Mouse (Mus musculus): ENCODE measurements around the gene Acot4. TPM values are rescaled to one million over a fixed set of nuclear protein-coding genes. Genes with fewer than 3 reads are reported as not detected.
"Not testable (repeated sequence)": the region's sequence is repeated elsewhere in the genome, so short reads cannot be mapped to it uniquely, and the experiment has no call there.

The Acot4 gene
- polyA plus RNA-seq, 1 experiment, result 0.66 TPM

GRCm38 (mm10) chr12:84046906-84047305 is 8.7 kb downstream of the Acot4 start:
- no peaks in the 10 kb centered on the region for H3K36me3 ChIP-seq (ENCODE audit: control insufficient read depth, insufficient read depth, low read length)
- H3K27me3 ChIP-seq (ENCODE audit: control insufficient read depth, insufficient read depth, low read length), result no peaks in the 10 kb centered on the region
- no peaks in the 10 kb centered on the region for H3K4me1 ChIP-seq (replicated peaks; ENCODE audit: control insufficient read depth, insufficient read depth, low read length)
- DNase-seq, result no peak
- H3K27ac ChIP-seq (ENCODE audit: control insufficient read depth, insufficient read depth, low read length), result no peak overlapping the region
- no peak for TF ChIP-seq CTCF (IDR thresholded peaks at IDR 0.05; ENCODE audit: borderline replicate concordance, control insufficient read depth, extremely low read depth, insufficient read depth, low read length, poor library complexity)
- TF ChIP-seq POLR2A (IDR thresholded peaks at IDR 0.05; ENCODE audit: control insufficient read depth, extremely low read depth, insufficient read depth, low read length, poor library complexity), result no peak
- 100% methylated on average over 1 of the region's 1 CpGs for WGBS
- no peak overlapping the region for H3K4me3 ChIP-seq (ENCODE audit: control insufficient read depth, insufficient read depth, low read length)

DNA sequence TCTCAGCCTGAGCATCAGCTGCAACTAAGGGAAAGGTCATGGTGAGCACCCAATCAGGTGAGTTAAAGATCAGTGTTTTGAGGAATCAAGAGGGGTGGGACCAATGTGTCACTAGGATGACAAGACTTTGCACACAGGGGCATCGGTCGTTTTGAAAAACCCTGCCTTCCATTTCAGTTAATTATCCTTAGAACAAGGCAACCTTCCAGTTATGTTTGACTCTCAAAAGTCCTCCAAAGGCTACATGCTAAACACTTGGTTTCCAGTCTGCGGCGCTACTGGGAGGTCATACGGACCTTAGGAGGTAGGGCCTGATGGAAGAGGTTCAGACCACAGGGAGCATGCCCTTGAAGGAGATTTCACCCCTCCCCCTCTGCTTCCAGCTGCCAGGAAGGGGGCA is 12.6 kb downstream of the Acot4 start:
- H3K27ac ChIP-seq (ENCODE audit: control insufficient read depth, insufficient read depth, low read length); H3K4me3 ChIP-seq (ENCODE audit: control insufficient read depth, insufficient read depth, low read length): not testable (repeated sequence)
- WGBS, result 89% methylated on average over 5 of the region's 5 CpGs

GRCm38 (mm10) chr12:84051937-84052474 is 13.8 kb downstream of the Acot4 start, which contains the start of gene Acot3:
Gene Acot3, plus strand, starts transcription at chr12:84052144.
- H3K27me3 ChIP-seq (ENCODE audit: control insufficient read depth, insufficient read depth, low read length), result peaks cover 3% of the 10 kb centered on the region; the same call in 1 of the 2 replicates
- no peak for DNase-seq
- no peak within 1 kb of the TSS for H3K4me3 ChIP-seq (ENCODE audit: control insufficient read depth, insufficient read depth, low read length)
- no peak within 1 kb of the TSS for H3K27ac ChIP-seq (ENCODE audit: control insufficient read depth, insufficient read depth, low read length)
- no peaks in the 10 kb centered on the region; the same call in 1 of the 2 replicates for H3K4me1 ChIP-seq (replicated peaks; ENCODE audit: control insufficient read depth, insufficient read depth, low read length)
- TF ChIP-seq CTCF (IDR thresholded peaks at IDR 0.05; ENCODE audit: borderline replicate concordance, control insufficient read depth, extremely low read depth, insufficient read depth, low read length, poor library complexity), result no peak
- TF ChIP-seq POLR2A (IDR thresholded peaks at IDR 0.05; ENCODE audit: control insufficient read depth, extremely low read depth, insufficient read depth, low read length, poor library complexity), result no peak
- no peaks in the 10 kb centered on the region for H3K36me3 ChIP-seq (ENCODE audit: control insufficient read depth, insufficient read depth, low read length)
- WGBS, result 52% methylated on average over 5 of the region's 5 CpGs

More for the DNA sequence above, 12.6 kb downstream of the Acot4 start:
- not testable (repeated sequence) for H3K27me3 ChIP-seq (ENCODE audit: control insufficient read depth, insufficient read depth, low read length); H3K4me1 ChIP-seq (replicated peaks; ENCODE audit: control insufficient read depth, insufficient read depth, low read length); DNase-seq; H3K36me3 ChIP-seq (ENCODE audit: control insufficient read depth, insufficient read depth, low read length)

DNA sequence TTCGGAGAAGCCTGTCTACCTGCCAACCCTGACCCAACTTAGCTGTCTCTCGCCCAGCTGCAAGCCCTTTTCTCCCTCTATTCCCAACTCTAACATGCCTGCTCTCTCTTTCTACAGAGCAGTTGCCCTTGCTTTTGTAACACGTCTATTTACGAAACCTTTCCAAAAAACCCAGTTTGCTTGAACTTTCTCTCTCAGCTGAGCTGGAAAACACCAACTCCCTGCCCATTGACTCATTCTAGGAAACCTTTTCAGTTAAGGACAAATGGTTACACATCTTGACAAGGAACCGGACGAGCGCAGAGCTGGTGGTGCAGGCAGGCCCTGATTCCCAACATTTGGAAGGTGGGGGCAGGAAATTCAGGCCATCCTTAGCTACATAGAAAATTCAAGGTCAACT is 14.4 kb downstream of the Acot4 start:
- Histone ChIP-seq H3K36me3 (ENCODE audit: control insufficient read depth, insufficient read depth, low read length) (no peaks in the 10 kb centered on the region), H3K27me3 (ENCODE audit: control insufficient read depth, insufficient read depth, low read length) (peaks cover 3% of the 10 kb centered on the region; the same call in 1 of the 2 replicates), H3K4me3 (ENCODE audit: control insufficient read depth, insufficient read depth, low read length) (no peak overlapping the region), H3K4me1 (replicated peaks; ENCODE audit: control insufficient read depth, insufficient read depth, low read length) (no peaks in the 10 kb centered on the region; the same call in 1 of the 2 replicates), H3K27ac (ENCODE audit: control insufficient read depth, insufficient read depth, low read length) (no peak overlapping the region)
- TF ChIP-seq CTCF (IDR thresholded peaks at IDR 0.05; ENCODE audit: borderline replicate concordance, control insufficient read depth, extremely low read depth, insufficient read depth, low read length, poor library complexity) (no peak), POLR2A (IDR thresholded peaks at IDR 0.05; ENCODE audit: control insufficient read depth, extremely low read depth, insufficient read depth, low read length, poor library complexity) (no peak)
- WGBS, result 94% methylated on average over 7 of the region's 7 CpGs
- no peak for DNase-seq

- peaks cover 3% of the 10 kb centered on the region; the same call in 1 of the 2 replicates for H3K27me3 ChIP-seq (ENCODE audit: control insufficient read depth, insufficient read depth, low read length)
- no peak for DNase-seq
- H3K4me3 ChIP-seq (ENCODE audit: control insufficient read depth, insufficient read depth, low read length), result no peak overlapping the region
- TF ChIP-seq CTCF (IDR thresholded peaks at IDR 0.05; ENCODE audit: borderline replicate concordance, control insufficient read depth, extremely low read depth, insufficient read depth, low read length, poor library complexity), result no peak
- TF ChIP-seq POLR2A (IDR thresholded peaks at IDR 0.05; ENCODE audit: control insufficient read depth, extremely low read depth, insufficient read depth, low read length, poor library complexity), result no peak
- WGBS, result 20% methylated on average over 16 of the region's 16 CpGs
- no peaks in the 10 kb centered on the region; the same call in 1 of the 2 replicates for H3K4me1 ChIP-seq (replicated peaks; ENCODE audit: control insufficient read depth, insufficient read depth, low read length)
- no peaks in the 10 kb centered on the region for H3K36me3 ChIP-seq (ENCODE audit: control insufficient read depth, insufficient read depth, low read length)
- no peak overlapping the region for H3K27ac ChIP-seq (ENCODE audit: control insufficient read depth, insufficient read depth, low read length)
These were observed 15.0 kb downstream of the Acot4 start for GRCm38 (mm10) chr12:84053173-84053572.

DNA sequence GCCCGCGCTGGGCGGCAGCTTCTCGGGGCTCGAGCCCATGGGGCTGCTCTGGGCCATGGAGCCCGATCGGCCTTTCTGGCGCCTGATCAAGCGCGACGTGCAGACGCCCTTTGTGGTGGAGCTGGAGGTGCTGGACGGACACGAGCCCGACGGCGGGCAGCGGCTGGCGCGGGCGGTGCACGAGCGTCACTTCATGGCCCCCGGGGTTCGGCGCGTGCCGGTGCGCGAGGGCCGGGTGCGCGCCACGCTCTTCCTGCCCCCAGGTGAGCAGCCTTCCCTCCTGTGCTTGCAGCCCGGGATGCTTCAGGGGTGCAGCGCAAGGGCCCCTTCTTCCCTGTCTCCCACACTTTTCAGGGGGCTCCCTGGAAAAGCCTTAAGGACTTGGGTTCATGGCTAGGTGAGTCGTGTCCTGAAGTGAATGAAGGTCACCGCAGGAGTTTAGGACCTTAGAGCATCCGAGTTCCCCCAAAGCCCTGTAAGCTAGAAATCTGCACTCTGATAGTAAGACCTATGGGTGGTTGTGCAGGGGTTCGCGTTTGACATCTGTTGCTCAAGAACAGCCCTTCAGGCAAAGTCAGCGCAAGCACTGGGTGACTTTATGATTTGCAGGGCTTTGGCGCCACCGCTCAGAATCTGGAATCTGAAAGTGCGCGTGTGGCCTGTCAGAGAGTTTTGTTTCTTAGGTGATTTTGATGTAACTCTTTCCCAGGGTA is 15.7 kb downstream of the Acot4 start:
- WGBS, result 4% methylated on average over 43 of the region's 46 CpGs
- no peak for DNase-seq

More for the DNA sequence above, 15.7 kb downstream of the Acot4 start:
- H3K4me1 ChIP-seq (replicated peaks; ENCODE audit: control insufficient read depth, insufficient read depth, low read length), result no peaks in the 10 kb centered on the region; the same call in 1 of the 2 replicates
- no peak overlapping the region for H3K27ac ChIP-seq (ENCODE audit: control insufficient read depth, insufficient read depth, low read length)
- peaks cover 3% of the 10 kb centered on the region; the same call in 1 of the 2 replicates for H3K27me3 ChIP-seq (ENCODE audit: control insufficient read depth, insufficient read depth, low read length)
- H3K36me3 ChIP-seq (ENCODE audit: control insufficient read depth, insufficient read depth, low read length), result no peaks in the 10 kb centered on the region
- no peak overlapping the region for H3K4me3 ChIP-seq (ENCODE audit: control insufficient read depth, insufficient read depth, low read length)
- no peak for TF ChIP-seq CTCF (IDR thresholded peaks at IDR 0.05; ENCODE audit: borderline replicate concordance, control insufficient read depth, extremely low read depth, insufficient read depth, low read length, poor library complexity)
- no peak for TF ChIP-seq POLR2A (IDR thresholded peaks at IDR 0.05; ENCODE audit: control insufficient read depth, extremely low read depth, insufficient read depth, low read length, poor library complexity)
